Mouse (Mus musculus) midbrain, embryonic 11.5 days (tissue): ENCODE measurements around the gene Ptpn23. TPM values are rescaled to one million over a fixed set of nuclear protein-coding genes. Genes with fewer than 3 reads are reported as not detected.

Source experiments
- ATAC-seq: fragments of 200-750 bp; cut with Nextera tagmentation; 2 replicates; pipeline ENCODE4 v1.8.0; 2017; ENCODE audit warnings: moderate TSS enrichment, moderate library complexity; ENCODE audit not compliant: low FRiP score
- DNase-seq: peaks from one replicate; pipeline ENCODE4 v3.0.0; 2015; ENCODE audit warnings: low spot score; ENCODE audit errors: missing footprints
- H3K27ac ChIP-seq: fragments of 300-500 bp; sonication (generic); 2 replicates; pipeline ENCODE4 v1.5.1; 2014; ENCODE audit warnings: low read depth, low read length
- H3K27me3 ChIP-seq: fragments of 300-500 bp; sonication (generic); 2 replicates; pipeline ENCODE4 v1.6.1; 2014; ENCODE audit warnings: mild to moderate bottlenecking, low read length, moderate library complexity, mixed read lengths; ENCODE audit not compliant: control insufficient read depth, insufficient read depth
- H3K36me3 ChIP-seq: fragments of 300-500 bp; sonication (generic); 2 replicates; pipeline ENCODE4 v1.6.1; 2014; ENCODE audit warnings: mild to moderate bottlenecking, low read length, moderate library complexity, mixed read lengths; ENCODE audit not compliant: control insufficient read depth, insufficient read depth
- H3K4me1 ChIP-seq: fragments of 300-500 bp; sonication (generic); 2 replicates; pipeline ENCODE4 v1.6.1; 2014; ENCODE audit warnings: low read length; ENCODE audit not compliant: control insufficient read depth, insufficient read depth
- H3K4me2 ChIP-seq: fragments of 300-500 bp; sonication (generic); 2 replicates; pipeline ENCODE4 v1.6.1; 2014; ENCODE audit warnings: mild to moderate bottlenecking, moderate library complexity
- H3K4me3 ChIP-seq: fragments of 300-500 bp; sonication (generic); 2 replicates; pipeline ENCODE4 v1.5.1; 2014; ENCODE audit warnings: low read depth, low read length
- H3K9ac ChIP-seq: fragments of 300-500 bp; sonication (generic); 2 replicates; pipeline ENCODE4 v1.6.1; 2014; ENCODE audit warnings: low read length
- H3K9me3 ChIP-seq: fragments of 300-500 bp; sonication (generic); 2 replicates; pipeline ENCODE4 v1.6.1; 2016; ENCODE audit warnings: low read length; ENCODE audit not compliant: control insufficient read depth
- WGBS: fragments of 180-500 bp; shearing (Covaris S2); extraction: QIAGEN DNeasy Blood & Tissue Kit; methylation state at CpG from one replicate; pipeline ENCODE4 v1.1.7; 2014; 5-methylcytosine and 5-hydroxymethylcytosine counted together
- polyA plus RNA-seq: library from polyadenylated mRNA; unstranded; fragments of >200 nt; fragmentation: Nextera tagmentation; extraction: Ambion mirVana; gene quantifications from 2 replicates; pipeline ENCODE4 v1.2.1, GENCODE M21; 2014

Ptpn23 gene
- polyA plus RNA-seq, 1 experiment from 2014 or later, result 13.8 TPM

GRCm38 (mm10) chr9:110373871-110374270, 34.1 kb downstream of the Ptpn23 start:
- Histone ChIP-seq H3K9ac (no peak overlapping the region), H3K36me3 (peaks cover 11% of the 10 kb centered on the region; the same call in 1 of the 2 replicates), H3K27ac (no peak overlapping the region), H3K27me3 (no peaks in the 10 kb centered on the region), H3K4me1 (no peaks in the 10 kb centered on the region), H3K9me3 (no peaks in the 10 kb centered on the region), H3K4me3 (no peak overlapping the region), H3K4me2 (no peak overlapping the region)
- DNase-seq (peak; percentile 19), ATAC-seq (no peak)
- 96% methylated on average over 13 of the region's 13 CpGs for WGBS

GRCm38 (mm10) chr9:110369860-110370259, 38.2 kb downstream of the Ptpn23 start:
- no peak overlapping the region for H3K27ac ChIP-seq
- no peaks in the 10 kb centered on the region for H3K27me3 ChIP-seq
- ATAC-seq (no peak), DNase-seq (peak; percentile 39)
- H3K4me3 ChIP-seq, result no peak overlapping the region
- no peaks in the 10 kb centered on the region for H3K9me3 ChIP-seq
- no peak overlapping the region for H3K4me2 ChIP-seq
- H3K4me1 ChIP-seq, result no peaks in the 10 kb centered on the region
- H3K36me3 ChIP-seq, result no peaks in the 10 kb centered on the region; the same call in 1 of the 2 replicates
- 95% methylated on average over 3 of the region's 3 CpGs for WGBS
- no peak overlapping the region for H3K9ac ChIP-seq

GRCm38 (mm10) chr9:110366746-110367145, 41.3 kb downstream of the Ptpn23 start:
- no peak overlapping the region for H3K27ac ChIP-seq
- H3K4me1 ChIP-seq, result no peaks in the 10 kb centered on the region
- DNase-seq, result no peak
- WGBS, result 86% methylated on average over 5 of the region's 5 CpGs
- H3K36me3 ChIP-seq, result no peaks in the 10 kb centered on the region; the same call in none of the 2 replicates
- no peaks in the 10 kb centered on the region for H3K27me3 ChIP-seq
- H3K9ac ChIP-seq, result no peak overlapping the region
- H3K9me3 ChIP-seq, result no peaks in the 10 kb centered on the region
- no peak overlapping the region for H3K4me2 ChIP-seq
- no peak for ATAC-seq
- H3K4me3 ChIP-seq, result no peak overlapping the region

GRCm38 (mm10) chr9:110362337-110362736, 45.7 kb downstream of the Ptpn23 start:
- Histone ChIP-seq H3K27ac (no peak overlapping the region), H3K36me3 (no peaks in the 10 kb centered on the region; the same call in 1 of the 2 replicates), H3K9ac (no peak overlapping the region), H3K27me3 (no peaks in the 10 kb centered on the region), H3K4me2 (no peak overlapping the region), H3K4me1 (no peaks in the 10 kb centered on the region), H3K9me3 (no peaks in the 10 kb centered on the region), H3K4me3 (no peak overlapping the region)
- WGBS, result 88% methylated on average over 10 of the region's 10 CpGs
- DNase-seq, result no peak
- ATAC-seq, result no peak

- no peaks in the 10 kb centered on the region for H3K9me3 ChIP-seq
- no peak overlapping the region for H3K4me2 ChIP-seq
- ATAC-seq (no peak), DNase-seq (no peak)
- H3K4me1 ChIP-seq, result no peaks in the 10 kb centered on the region
- WGBS, result 81% methylated on average over 12 of the region's 12 CpGs
- H3K27me3 ChIP-seq, result no peaks in the 10 kb centered on the region
- no peak overlapping the region for H3K27ac ChIP-seq
- H3K9ac ChIP-seq, result no peak overlapping the region
- H3K4me3 ChIP-seq, result no peak overlapping the region
- H3K36me3 ChIP-seq, result no peaks in the 10 kb centered on the region; the same call in 1 of the 2 replicates
These were observed 46.7 kb downstream of the Ptpn23 start for GRCm38 (mm10) chr9:110361299-110361698.

GRCm38 (mm10) chr9:110358341-110358740, 49.7 kb downstream of the Ptpn23 start:
- Histone ChIP-seq H3K4me1 (no peaks in the 10 kb centered on the region), H3K4me2 (no peak overlapping the region), H3K9ac (no peak overlapping the region), H3K27me3 (no peaks in the 10 kb centered on the region), H3K9me3 (no peaks in the 10 kb centered on the region), H3K36me3 (no peaks in the 10 kb centered on the region; the same call in 1 of the 2 replicates), H3K27ac (no peak overlapping the region), H3K4me3 (no peak overlapping the region)
- 84% methylated on average over 2 of the region's 2 CpGs for WGBS
- no peak for ATAC-seq
- DNase-seq, result no peak

GRCm38 (mm10) chr9:110351932-110352632, 55.9 kb downstream of the Ptpn23 start:
- Histone ChIP-seq H3K36me3 (no peaks in the 10 kb centered on the region), H3K27ac (no peak overlapping the region)
- ATAC-seq, result no peak

GRCm38 (mm10) chr9:110351350-110351749, 56.7 kb downstream of the Ptpn23 start:
- Histone ChIP-seq H3K9me3 (no peaks in the 10 kb centered on the region), H3K4me1 (no peaks in the 10 kb centered on the region), H3K4me2 (no peak overlapping the region), H3K27ac (no peak overlapping the region), H3K9ac (no peak overlapping the region), H3K36me3 (no peaks in the 10 kb centered on the region), H3K27me3 (no peaks in the 10 kb centered on the region), H3K4me3 (no peak overlapping the region)
- no peak for DNase-seq
- WGBS, result 87% methylated on average over 2 of the region's 2 CpGs
- ATAC-seq, result no peak

More at GRCm38 (mm10) chr9:110351932-110352632, 55.9 kb downstream of the Ptpn23 start:
- no peak for DNase-seq
- H3K9ac ChIP-seq, result no peak overlapping the region
- WGBS, result 91% methylated on average over 8 of the region's 8 CpGs
- no peak overlapping the region for H3K4me2 ChIP-seq
- H3K4me1 ChIP-seq, result no peaks in the 10 kb centered on the region
- no peaks in the 10 kb centered on the region for H3K27me3 ChIP-seq
- no peaks in the 10 kb centered on the region for H3K9me3 ChIP-seq
- no peak overlapping the region for H3K4me3 ChIP-seq

- H3K27ac ChIP-seq, result no peak overlapping the region
- H3K36me3 ChIP-seq, result no peaks in the 10 kb centered on the region
- no peak overlapping the region for H3K4me3 ChIP-seq
- H3K9me3 ChIP-seq, result no peaks in the 10 kb centered on the region
- no peaks in the 10 kb centered on the region for H3K4me1 ChIP-seq
- no peak overlapping the region for H3K9ac ChIP-seq
- no peak overlapping the region for H3K4me2 ChIP-seq
- H3K27me3 ChIP-seq, result no peaks in the 10 kb centered on the region
- DNase-seq (no peak), ATAC-seq (no peak)
- 83% methylated on average over 5 of the region's 5 CpGs for WGBS
These were observed 57.4 kb downstream of the Ptpn23 start for GRCm38 (mm10) chr9:110350612-110351011.
